Mouse (Mus musculus): ENCODE results near the gene Acp4.

GRCm38 (mm10) chr7:44276461-44277249, 19.5 kb upstream of the Acp4 start:
- no peak for TF ChIP-seq CTCF (IDR thresholded peaks at IDR 0.05; ENCODE audit: low read depth)
- no peak for TF ChIP-seq EP300 (IDR thresholded peaks at IDR 0.05; ENCODE audit: low read depth)

Measured in liver, postnatal 0 days (tissue).